Mouse (Mus musculus): ENCODE data around the gene Rps24. TPM values are rescaled to one million over a fixed set of nuclear protein-coding genes. Genes with fewer than 3 reads are reported as not detected.

Gene Rps24
- polyA plus RNA-seq, 2 experiments, result 1,338 to 4,774 TPM

DNA sequence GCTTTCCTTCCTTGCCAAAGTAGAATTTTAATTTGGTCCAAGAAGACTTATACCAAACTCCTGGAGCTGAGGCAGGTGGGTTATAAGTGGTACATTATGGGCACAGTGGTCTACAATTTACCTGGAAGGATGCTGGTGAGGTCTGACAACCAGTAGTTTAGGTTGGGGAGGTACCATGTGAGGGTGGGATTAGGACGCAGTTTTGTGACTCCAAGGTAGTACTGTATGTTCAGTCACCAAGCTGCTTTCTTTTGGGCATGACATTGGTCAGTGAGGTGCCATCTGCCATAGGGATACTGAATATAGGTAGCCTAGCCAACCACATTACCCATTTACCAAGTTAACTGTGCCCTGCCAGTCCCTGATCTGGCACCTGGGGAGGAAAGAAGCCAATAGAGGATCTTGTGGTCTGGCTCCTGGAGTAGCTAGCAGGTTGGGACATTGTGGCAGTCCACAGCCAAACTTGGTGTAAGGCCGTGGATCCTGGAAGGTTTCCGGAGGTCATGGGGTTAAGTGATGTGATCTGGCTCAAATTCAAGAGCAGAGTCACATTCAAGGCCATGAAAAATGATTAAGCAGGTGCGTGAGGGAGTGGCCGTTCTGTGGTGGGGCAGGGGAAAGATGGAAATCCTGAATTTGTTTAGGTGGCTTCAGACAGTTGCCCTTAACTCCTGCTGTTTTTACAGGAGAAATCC, 11.8 kb downstream of the Rps24 start:
- no peak for ATAC-seq (ENCODE audit: low FRiP score, low read depth)
- H3K9ac ChIP-seq (ENCODE audit: low read depth, low read length, severe bottlenecking), result no peak overlapping the region
- no peak overlapping the region for H3K27ac ChIP-seq (replicated peaks; ENCODE audit: low read depth, low read length)
- H3K9me3 ChIP-seq (ENCODE audit: control insufficient read depth, low read length), result no peaks in the 10 kb centered on the region
- 61% methylated on average over 5 of the region's 5 CpGs for WGBS
- no peaks in the 10 kb centered on the region for H3K27me3 ChIP-seq (ENCODE audit: control insufficient read depth, insufficient read depth, low read length)
- DNase-seq (ENCODE audit: low spot score), result no peak
- peaks cover 58% of the 10 kb centered on the region for H3K36me3 ChIP-seq (ENCODE audit: control insufficient read depth, insufficient read depth, low read length)
- no peak for TF ChIP-seq POLR2A (IDR thresholded peaks at IDR 0.05; ENCODE audit: borderline replicate concordance, extremely low read depth, insufficient read depth, insufficient read length)
- no peak overlapping the region for H3K4me3 ChIP-seq (replicated peaks; ENCODE audit: low read length)
- H3K4me1 ChIP-seq (ENCODE audit: control insufficient read depth, insufficient read depth, low read length), result peaks cover 12% of the 10 kb centered on the region
- no peak overlapping the region for H3K4me2 ChIP-seq (replicated peaks; ENCODE audit: low read depth, low read length, severe bottlenecking)

DNA sequence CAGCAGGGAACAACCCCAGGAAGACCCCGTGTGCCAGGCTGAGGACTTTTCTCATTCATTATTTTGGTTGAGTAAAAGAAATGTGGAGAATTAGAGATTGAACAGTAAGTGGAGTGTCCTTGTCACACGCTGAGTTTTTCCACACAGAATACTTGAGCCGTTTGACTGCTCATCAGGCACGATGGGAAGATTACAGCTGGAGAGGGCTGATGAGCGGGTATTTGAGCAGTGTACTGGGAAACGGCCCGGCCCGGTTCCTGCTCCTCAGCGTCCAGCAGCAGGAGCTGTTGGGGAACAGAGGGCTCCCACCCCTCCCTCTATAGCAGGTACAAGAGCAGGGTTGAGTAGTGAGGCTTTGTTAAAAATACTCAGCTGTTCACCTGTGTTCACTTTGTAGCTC, 12.6 kb downstream of the Rps24 start:
- Histone ChIP-seq H3K4me3 (replicated peaks; ENCODE audit: low read length) (no peak overlapping the region), H3K36me3 (ENCODE audit: control insufficient read depth, insufficient read depth, low read length) (peaks cover 50% of the 10 kb centered on the region), H3K4me2 (replicated peaks; ENCODE audit: low read depth, low read length, severe bottlenecking) (no peak overlapping the region), H3K9me3 (ENCODE audit: control insufficient read depth, low read length) (no peaks in the 10 kb centered on the region), H3K4me1 (ENCODE audit: control insufficient read depth, insufficient read depth, low read length) (peaks cover 7% of the 10 kb centered on the region), H3K9ac (ENCODE audit: low read depth, low read length, severe bottlenecking) (no peak overlapping the region), H3K27ac (replicated peaks; ENCODE audit: low read depth, low read length) (no peak overlapping the region), H3K27me3 (ENCODE audit: control insufficient read depth, insufficient read depth, low read length) (no peaks in the 10 kb centered on the region)
- 43% methylated on average over 9 of the region's 9 CpGs for WGBS
- no peak for TF ChIP-seq POLR2A (IDR thresholded peaks at IDR 0.05; ENCODE audit: borderline replicate concordance, extremely low read depth, insufficient read depth, insufficient read length)
- no peak for DNase-seq (ENCODE audit: low spot score)
- no peak for ATAC-seq (ENCODE audit: low FRiP score, low read depth)

DNA sequence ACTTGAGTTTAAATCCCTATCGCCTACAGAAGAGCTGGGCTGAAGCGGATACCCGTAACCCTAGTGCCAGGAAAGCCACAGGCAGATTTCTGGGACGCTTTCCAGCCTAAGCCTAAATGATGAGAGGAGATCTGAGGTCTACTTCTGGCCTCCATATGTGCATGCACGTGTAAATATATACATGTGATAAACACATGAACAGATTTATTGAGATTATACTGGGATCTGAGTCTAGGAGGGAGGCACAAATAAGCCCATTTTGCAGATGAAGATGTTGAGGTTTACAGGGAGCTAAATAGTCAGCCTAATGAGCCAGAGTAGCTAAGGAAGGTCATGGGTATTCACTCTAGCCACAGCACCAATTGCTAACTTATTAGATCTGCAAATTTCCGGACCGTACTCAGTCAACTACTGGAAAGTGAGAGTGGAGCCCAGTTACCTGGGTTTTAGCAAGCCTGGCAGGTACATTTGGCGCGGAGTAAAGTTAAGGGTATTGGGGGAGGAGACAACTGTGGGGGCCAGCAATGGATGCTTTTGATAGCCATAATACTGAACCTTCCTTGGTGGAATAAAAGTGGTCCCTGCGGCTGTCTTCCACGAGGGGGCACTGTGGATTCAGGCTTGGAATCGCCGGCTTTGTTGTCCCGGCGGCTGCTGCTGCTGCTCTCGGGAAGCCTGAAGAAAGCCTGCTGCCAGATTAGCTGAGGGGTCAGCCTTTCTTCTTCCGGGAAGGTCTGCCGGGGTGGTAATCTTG, 13.3 kb downstream of the Rps24 start:
- Histone ChIP-seq H3K27ac (replicated peaks; ENCODE audit: low read depth, low read length) (peak overlapping the region; percentile 30; the same call in 1 of the 2 replicates), H3K9me3 (ENCODE audit: control insufficient read depth, low read length) (no peaks in the 10 kb centered on the region), H3K9ac (ENCODE audit: low read depth, low read length, severe bottlenecking) (peak overlapping the region; percentile 46; the same call in 1 of the 2 replicates), H3K4me2 (replicated peaks; ENCODE audit: low read depth, low read length, severe bottlenecking) (peak overlapping the region; percentile 37; the same call in 1 of the 2 replicates), H3K36me3 (ENCODE audit: control insufficient read depth, insufficient read depth, low read length) (peaks cover 42% of the 10 kb centered on the region), H3K27me3 (ENCODE audit: control insufficient read depth, insufficient read depth, low read length) (no peaks in the 10 kb centered on the region), H3K4me1 (ENCODE audit: control insufficient read depth, insufficient read depth, low read length) (peaks cover 7% of the 10 kb centered on the region), H3K4me3 (replicated peaks; ENCODE audit: low read length) (no peak overlapping the region)
- 12% methylated on average over 18 of the region's 18 CpGs for WGBS
- peak; percentile 71 for ATAC-seq (ENCODE audit: low FRiP score, low read depth)
- no peak for TF ChIP-seq POLR2A (IDR thresholded peaks at IDR 0.05; ENCODE audit: borderline replicate concordance, extremely low read depth, insufficient read depth, insufficient read length)
- DNase-seq (ENCODE audit: low spot score), result peak; percentile 86

DNA sequence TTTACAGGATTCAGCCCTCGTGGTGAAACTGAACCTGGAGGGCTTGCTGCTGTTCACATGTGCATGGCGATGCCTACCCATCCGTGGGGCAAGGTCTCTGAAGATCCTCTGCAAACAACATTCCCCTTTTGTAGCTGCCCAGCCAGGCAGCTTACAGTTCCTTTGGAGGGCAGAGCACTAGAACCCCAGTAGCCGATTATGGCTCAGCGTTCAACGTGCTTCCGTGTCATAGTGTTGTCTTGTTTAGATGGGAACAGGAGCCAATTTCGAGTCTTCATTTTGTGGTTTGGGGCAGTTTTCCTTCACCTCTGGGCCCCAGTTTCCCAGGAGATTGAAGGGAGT, 13.9 kb downstream of the Rps24 start:
- H3K9ac ChIP-seq (ENCODE audit: low read depth, low read length, severe bottlenecking), result peak overlapping the region; percentile 46; the same call in 1 of the 2 replicates
- no peak for DNase-seq (ENCODE audit: low spot score)
- no peak overlapping the region for H3K27ac ChIP-seq (replicated peaks; ENCODE audit: low read depth, low read length)
- peak; percentile 32; the same call in 1 of the 2 replicates for ATAC-seq (ENCODE audit: low FRiP score, low read depth)
- H3K36me3 ChIP-seq (ENCODE audit: control insufficient read depth, insufficient read depth, low read length), result peaks cover 37% of the 10 kb centered on the region
- TF ChIP-seq POLR2A (IDR thresholded peaks at IDR 0.05; ENCODE audit: borderline replicate concordance, extremely low read depth, insufficient read depth, insufficient read length), result no peak
- H3K27me3 ChIP-seq (ENCODE audit: control insufficient read depth, insufficient read depth, low read length), result no peaks in the 10 kb centered on the region
- peaks cover 7% of the 10 kb centered on the region for H3K4me1 ChIP-seq (ENCODE audit: control insufficient read depth, insufficient read depth, low read length)
- peak overlapping the region; percentile 37; the same call in 1 of the 2 replicates for H3K4me2 ChIP-seq (replicated peaks; ENCODE audit: low read depth, low read length, severe bottlenecking)
- H3K4me3 ChIP-seq (replicated peaks; ENCODE audit: low read length), result no peak overlapping the region
- WGBS, result 16% methylated on average over 8 of the region's 8 CpGs
- no peaks in the 10 kb centered on the region for H3K9me3 ChIP-seq (ENCODE audit: control insufficient read depth, low read length)

DNA sequence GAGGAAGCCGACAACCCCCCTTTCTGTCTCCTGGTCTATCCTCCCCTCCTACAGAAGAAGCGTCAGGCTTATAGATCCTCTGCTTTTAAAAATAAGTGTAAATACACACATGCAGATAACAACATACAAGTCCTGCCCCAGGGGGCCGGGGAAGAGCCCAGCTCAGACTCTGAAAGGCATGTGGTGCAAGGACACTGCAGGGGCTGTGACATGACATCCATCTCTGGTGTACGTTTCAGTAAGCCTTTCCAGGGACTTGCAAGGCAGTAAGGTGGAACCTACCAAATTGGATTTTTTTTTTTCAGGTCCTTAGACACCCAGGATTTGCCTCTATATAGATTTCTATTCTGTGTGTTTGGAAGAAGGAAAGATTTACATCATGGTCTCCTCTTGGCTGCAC, 14.3 kb downstream of the Rps24 start:
- WGBS, result 70% methylated on average over 4 of the region's 4 CpGs
- no peak for DNase-seq (ENCODE audit: low spot score)
- peaks cover 7% of the 10 kb centered on the region for H3K4me1 ChIP-seq (ENCODE audit: control insufficient read depth, insufficient read depth, low read length)
- peaks cover 32% of the 10 kb centered on the region for H3K36me3 ChIP-seq (ENCODE audit: control insufficient read depth, insufficient read depth, low read length)
- H3K4me2 ChIP-seq (replicated peaks; ENCODE audit: low read depth, low read length, severe bottlenecking), result no peak overlapping the region
- no peak for TF ChIP-seq POLR2A (IDR thresholded peaks at IDR 0.05; ENCODE audit: borderline replicate concordance, extremely low read depth, insufficient read depth, insufficient read length)
- ATAC-seq (ENCODE audit: low FRiP score, low read depth), result no peak
- H3K9ac ChIP-seq (ENCODE audit: low read depth, low read length, severe bottlenecking), result no peak overlapping the region
- H3K27me3 ChIP-seq (ENCODE audit: control insufficient read depth, insufficient read depth, low read length), result no peaks in the 10 kb centered on the region
- no peaks in the 10 kb centered on the region for H3K9me3 ChIP-seq (ENCODE audit: control insufficient read depth, low read length)
- no peak overlapping the region for H3K4me3 ChIP-seq (replicated peaks; ENCODE audit: low read length)
- no peak overlapping the region for H3K27ac ChIP-seq (replicated peaks; ENCODE audit: low read depth, low read length)
